Mouse (Mus musculus): Measurements from ENCODE around the gene Mef2b. TPM values are rescaled to one million over a fixed set of nuclear protein-coding genes. Genes with fewer than 3 reads are reported as not detected.

Gene Mef2b
- total and polyA plus RNA-seq, 3 experiments, result 60.1 to 232 (median 168) TPM

DNA sequence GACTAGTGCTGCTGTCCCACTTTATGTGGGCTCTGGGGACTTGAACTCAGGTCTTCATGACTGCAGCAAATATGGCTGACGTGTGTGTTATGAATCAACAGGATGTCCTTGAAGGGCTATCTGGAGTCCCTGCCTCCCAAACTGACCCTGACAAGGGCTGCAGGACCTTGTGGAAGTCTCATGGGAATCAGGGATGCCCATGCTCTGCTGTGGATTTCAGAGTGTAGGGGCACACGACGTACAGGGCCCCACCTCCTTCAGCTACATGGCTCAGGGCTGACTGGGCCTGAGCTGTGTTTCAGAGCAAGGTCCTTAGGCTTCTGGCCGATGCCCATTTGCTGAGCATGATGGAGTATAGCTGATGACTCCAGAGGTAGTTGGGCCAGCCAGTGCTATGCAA lies 43.7 kb downstream of the Mef2b start:
- H3K79me2 ChIP-seq (replicated peaks; ENCODE audit: control insufficient read depth, extremely low read depth, insufficient read depth, poor library complexity, severe bottlenecking), result no peaks in the 10 kb centered on the region
- DNase-seq (ENCODE audit: extremely low read depth), result no peak
- dilution Hi-C loops (cut with MboI; ENCODE audit: extremely low pct_ligation_motif_present, extremely low pct_unique_long_range_greater_than_20kb, low sequenced_read_pairs) (no loop called here), in situ Hi-C loops (cut with MboI; ENCODE audit: low pct_ligation_motif_present, low pct_unique_long_range_greater_than_20kb, low sequenced_read_pairs) (no loop called here)
- H3K9me3 ChIP-seq (replicated peaks; ENCODE audit: low read length), result no peaks in the 10 kb centered on the region
- peaks cover 48 to 86% of the 10 kb centered on the region in 2 experiments for H3K36me3 ChIP-seq (replicated peaks in 1 of 2; ENCODE audit: control insufficient read depth in 1 of 2, insufficient read depth in 1 of 2, low read length in 1 of 2)
- no peaks in the 10 kb centered on the region for H3K27me3 ChIP-seq (replicated peaks)
- H3K4me2 ChIP-seq (ENCODE audit: insufficient read depth, low read depth, poor library complexity, severe bottlenecking), result no peak overlapping the region
- no peak overlapping the region for H3K27ac ChIP-seq (ENCODE audit: insufficient read depth, low read depth)
- H3K9ac ChIP-seq (ENCODE audit: insufficient read depth, low read depth), result no peak overlapping the region
- TF ChIP-seq ZC3H11A (IDR thresholded peaks at IDR 0.05; ENCODE audit: low read depth, low read length), result no peak
- no peak for TF ChIP-seq JUN (IDR thresholded peaks at IDR 0.05; ENCODE audit: insufficient read depth, low read depth, low read length)
- no peak for TF ChIP-seq MAFK (IDR thresholded peaks at IDR 0.05; ENCODE audit: insufficient replicate concordance, low read length)
- TF ChIP-seq EP300 (IDR thresholded peaks at IDR 0.05; ENCODE audit: low read length), result no peak
- TF ChIP-seq CHD2 (IDR thresholded peaks at IDR 0.05; ENCODE audit: low read length), result no peak
- no peak for TF ChIP-seq SIN3A (IDR thresholded peaks at IDR 0.05; ENCODE audit: low read length)
- no peak for TF ChIP-seq E2F4 (IDR thresholded peaks at IDR 0.05; ENCODE audit: insufficient replicate concordance, low read depth, low read length)
- TF ChIP-seq KAT2A (IDR thresholded peaks at IDR 0.05; ENCODE audit: insufficient replicate concordance, low read length), result no peak
- no peak for TF ChIP-seq RCOR1 (conservative IDR thresholded peaks at IDR 0.05; ENCODE audit: low read depth, low read length)
- no peak for TF ChIP-seq TCF12 (IDR thresholded peaks at IDR 0.05; ENCODE audit: low read depth, low read length)
- TF ChIP-seq ZKSCAN1 (IDR thresholded peaks at IDR 0.05; ENCODE audit: borderline replicate concordance, low read depth, low read length), result no peak
- TF ChIP-seq NRF1 (IDR thresholded peaks at IDR 0.05; ENCODE audit: low read depth, low read length), result no peak
- TF ChIP-seq NELFE (IDR thresholded peaks at IDR 0.05; ENCODE audit: low read depth, low read length), result no peak
- no peak for TF ChIP-seq ETS1 (conservative IDR thresholded peaks at IDR 0.05; ENCODE audit: low read depth, low read length)
- TF ChIP-seq UBTF (IDR thresholded peaks at IDR 0.05; ENCODE audit: low read depth, low read length), result no peak
- TF ChIP-seq POLR2AphosphoS2 (IDR thresholded peaks at IDR 0.05; ENCODE audit: low read depth, low read length), result no peak
- TF ChIP-seq POLR2A (IDR thresholded peaks at IDR 0.05; ENCODE audit: low read depth, low read length), result no peak
- no peak for TF ChIP-seq USF2 (conservative IDR thresholded peaks at IDR 0.05; ENCODE audit: low read depth, low read length)
- no peak for TF ChIP-seq TBP (conservative IDR thresholded peaks at IDR 0.05; ENCODE audit: low read depth, low read length)
- no peaks in the 10 kb centered on the region for H3K4me1 ChIP-seq (ENCODE audit: control insufficient read depth in 1 of 2, insufficient read depth in 2 of 2)
- no peak overlapping the region for H3K4me3 ChIP-seq (replicated peaks in 1 of 3; ENCODE audit: low read depth in 2 of 3, low read length in 2 of 3, poor library complexity in 1 of 3)

DNA sequence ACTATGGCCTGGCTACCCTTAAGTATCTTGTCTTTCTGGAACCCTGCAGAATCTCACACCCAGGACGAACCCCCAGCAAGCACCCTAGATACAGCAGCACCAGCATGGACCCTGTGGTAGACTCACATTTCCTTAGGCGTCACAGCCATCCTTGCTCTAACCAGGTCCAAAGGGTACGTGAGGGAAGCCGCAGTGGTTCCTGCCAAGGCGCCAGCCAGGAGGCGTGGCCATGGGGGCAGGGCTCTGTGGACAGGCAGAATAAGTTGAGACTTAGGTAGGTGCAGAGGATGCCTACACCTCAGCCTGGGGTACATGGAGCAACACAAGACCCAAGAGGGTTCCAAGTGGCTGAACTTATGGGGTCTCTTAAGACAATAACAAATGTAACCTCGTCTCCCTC lies 49.2 kb downstream of the Mef2b start:
- DNase-seq (ENCODE audit: extremely low read depth), result no peak
- no peak for TF ChIP-seq ETS1 (conservative IDR thresholded peaks at IDR 0.05; ENCODE audit: low read depth, low read length)
- no peak for TF ChIP-seq KAT2A (IDR thresholded peaks at IDR 0.05; ENCODE audit: insufficient replicate concordance, low read length)
- no peak for TF ChIP-seq CHD2 (IDR thresholded peaks at IDR 0.05; ENCODE audit: low read length)
- no peak for TF ChIP-seq HCFC1 (IDR thresholded peaks at IDR 0.05; ENCODE audit: low read depth, low read length)
- TF ChIP-seq BHLHE40 (IDR thresholded peaks at IDR 0.05; ENCODE audit: low read depth, low read length), result no peak
- no peaks in the 10 kb centered on the region for H3K79me2 ChIP-seq (replicated peaks; ENCODE audit: control insufficient read depth, extremely low read depth, insufficient read depth, poor library complexity, severe bottlenecking)
- dilution Hi-C loops (cut with MboI; ENCODE audit: extremely low pct_ligation_motif_present, extremely low pct_unique_long_range_greater_than_20kb, low sequenced_read_pairs), result no loop called here
- H3K27ac ChIP-seq (ENCODE audit: insufficient read depth, low read depth), result no peak overlapping the region
- no peaks in the 10 kb centered on the region for H3K27me3 ChIP-seq (replicated peaks)
- H3K9ac ChIP-seq (ENCODE audit: insufficient read depth, low read depth), result no peak overlapping the region
- in situ Hi-C loops (cut with MboI; ENCODE audit: low pct_ligation_motif_present, low pct_unique_long_range_greater_than_20kb, low sequenced_read_pairs), result no loop called here
- H3K9me3 ChIP-seq (replicated peaks; ENCODE audit: low read length), result no peaks in the 10 kb centered on the region
- no peak overlapping the region for H3K4me3 ChIP-seq (replicated peaks in 1 of 3; ENCODE audit: low read depth in 2 of 3, low read length in 2 of 3, poor library complexity in 1 of 3)
- H3K4me2 ChIP-seq (ENCODE audit: insufficient read depth, low read depth, poor library complexity, severe bottlenecking), result no peak overlapping the region
- H3K4me1 ChIP-seq (ENCODE audit: control insufficient read depth in 1 of 2, insufficient read depth in 2 of 2), result peaks cover 0 to 4% of the 10 kb centered on the region in 2 experiments; a peak in 1 of 4 replicates
- peaks cover 25 to 84% of the 10 kb centered on the region in 2 experiments for H3K36me3 ChIP-seq (replicated peaks in 1 of 2; ENCODE audit: control insufficient read depth in 1 of 2, insufficient read depth in 1 of 2, low read length in 1 of 2)
